ENCODE assay signal across 8 mouse cellular contexts in genomic region chr1:131493966-131494898, GRCm38 (mm10). TPM values are rescaled to one million over a fixed set of nuclear protein-coding genes. Genes with fewer than 3 reads are reported as not detected.
A peak's percentile ranks its signal among the peaks of the same experiment; 100 is the strongest.
DNase-seq lines count a peak whose midpoint lies in the region; ATAC-seq and TF ChIP-seq lines count a peak whose summit lies in the region.
"Had no signal": no experiment of that assay in that cellular context is flagged by ENCODE, and none has a peak within 500 bp of the region (broad histone marks: within the 10 kb centered on the region; RNA-seq: fewer than 3 reads in every experiment).

No protein-coding gene starts in this region.

- peaks cover 24% of the 10 kb centered on the region for H3K4me1 ChIP-seq in hindbrain, postnatal 0 days (ENCODE audit: insufficient read depth, low read length)
- H3K4me1 ChIP-seq in hindbrain, embryonic 12.5 days, result peaks cover 9% of the 10 kb centered on the region
- H3K4me1 ChIP-seq in neural tube, embryonic 15.5 days, result peaks cover 24% of the 10 kb centered on the region

- no peak overlapping the region for H3K4me3 ChIP-seq in hindbrain, postnatal 0 days (ENCODE audit: low read length)
- no peak overlapping the region for H3K4me3 ChIP-seq in hindbrain, embryonic 12.5 days
- H3K4me3 ChIP-seq in neural tube, embryonic 15.5 days (replicated peaks), result no peak overlapping the region
- H3K4me3 ChIP-seq: midbrain, embryonic 12.5 days had no signal

- no peaks in the 10 kb centered on the region for H3K9me3 ChIP-seq in hindbrain, postnatal 0 days (ENCODE audit: low read length)
- H3K9me3 ChIP-seq in hindbrain, embryonic 12.5 days (replicated peaks), result no peaks in the 10 kb centered on the region
- no peaks in the 10 kb centered on the region for H3K9me3 ChIP-seq in neural tube, embryonic 15.5 days (replicated peaks)
- H3K9me3 ChIP-seq: midbrain, embryonic 12.5 days had no signal

- TF ChIP-seq CTCF in hindbrain, postnatal 0 days (IDR thresholded peaks at IDR 0.05; ENCODE audit: low read depth), result no peak

- H3K27me3 ChIP-seq in hindbrain, postnatal 0 days (ENCODE audit: insufficient read depth, low read length), result no peaks in the 10 kb centered on the region
- no peaks in the 10 kb centered on the region for H3K27me3 ChIP-seq in hindbrain, embryonic 12.5 days
- no peaks in the 10 kb centered on the region for H3K27me3 ChIP-seq in neural tube, embryonic 15.5 days (replicated peaks)
- H3K27me3 ChIP-seq: midbrain, embryonic 12.5 days had no signal

- no peak overlapping the region for H3K27ac ChIP-seq in hindbrain, postnatal 0 days
- no peak overlapping the region for H3K27ac ChIP-seq in hindbrain, embryonic 12.5 days
- peak overlapping the region; percentile 37; the same call in 1 of the 2 replicates for H3K27ac ChIP-seq in neural tube, embryonic 15.5 days (replicated peaks)
- H3K27ac ChIP-seq: midbrain, embryonic 12.5 days had no signal

- H3K36me3 ChIP-seq in hindbrain, postnatal 0 days (ENCODE audit: insufficient read depth, low read length), result no peaks in the 10 kb centered on the region
- no peaks in the 10 kb centered on the region for H3K36me3 ChIP-seq in hindbrain, embryonic 12.5 days
- no peaks in the 10 kb centered on the region for H3K36me3 ChIP-seq in neural tube, embryonic 15.5 days
- H3K36me3 ChIP-seq: midbrain, embryonic 12.5 days had no signal

- WGBS in hindbrain, postnatal 0 days, result 58% methylated on average over 4 of the region's 4 CpGs
- 82% methylated on average over 4 of the region's 4 CpGs for WGBS in hindbrain, embryonic 12.5 days
- 70% methylated on average over 4 of the region's 4 CpGs for WGBS in neural tube, embryonic 15.5 days

- no peak overlapping the region for H3K4me2 ChIP-seq in hindbrain, postnatal 0 days (ENCODE audit: low read depth, low read length)
- no peak overlapping the region for H3K4me2 ChIP-seq in hindbrain, embryonic 12.5 days (replicated peaks)
- no peak overlapping the region for H3K4me2 ChIP-seq in neural tube, embryonic 15.5 days
- H3K4me2 ChIP-seq: midbrain, embryonic 12.5 days had no signal

- ATAC-seq in hindbrain, postnatal 0 days, result no peak
- no peak for ATAC-seq in hindbrain, embryonic 12.5 days (ENCODE audit: low FRiP score)
- no peak for ATAC-seq in neural tube, embryonic 15.5 days (ENCODE audit: low FRiP score)
- no peak for ATAC-seq in megakaryocyte progenitor cell, adult 5-6 weeks (replicated peaks; ENCODE audit: poor library complexity)

- peak; percentile 50 for DNase-seq in hindbrain, postnatal 0 days (ENCODE audit: low spot score)
- no peak for DNase-seq in neural tube, embryonic 10.5 days (ENCODE audit: extremely low spot score, low spot score)
- peak; percentile 57 for DNase-seq in brain, adult 2 months (ENCODE audit: low read depth, low spot score)
- DNase-seq in right cerebral cortex, postnatal 14 days, result peak; percentile 48

- H3K9ac ChIP-seq in hindbrain, postnatal 0 days (replicated peaks; ENCODE audit: low read length), result no peak overlapping the region
- no peak overlapping the region for H3K9ac ChIP-seq in hindbrain, embryonic 12.5 days
- H3K9ac ChIP-seq in neural tube, embryonic 15.5 days (replicated peaks), result no peak overlapping the region
- H3K9ac ChIP-seq: midbrain, embryonic 12.5 days had no signal

RNA-seq across cellular contexts. Expression of gene Srgap2, which starts 32.9 kb away (rescaled TPM):
- 62.8 and 69.3 TPM in 2 replicates for total RNA-seq in hindbrain, postnatal 0 days (2014; rRNA removed)
- 23.3 and 24.5 TPM in 2 replicates for polyA plus RNA-seq in hindbrain, postnatal 0 days (2015; fragmentation: Nextera tagmentation; extraction: Ambion mirVana)
- polyA plus RNA-seq in hindbrain, embryonic 12.5 days (2016; fragmentation: Nextera tagmentation; extraction: Ambion mirVana), result 16.9 and 23.1 TPM in 2 replicates
- polyA plus RNA-seq in neural tube, embryonic 15.5 days (2015; fragmentation: Nextera tagmentation; extraction: Ambion mirVana), result 23.2 and 27.2 TPM in 2 replicates
- 32.5 and 40.9 TPM in 2 replicates for total RNA-seq in megakaryocyte progenitor cell, adult 5-6 weeks (2015)
- total RNA-seq in megakaryocyte progenitor cell, adult 5-6 weeks (2017), result 12.0 and 14.8 TPM in 2 replicates

RNA-seq across cellular contexts. Expression of gene Fam72a, which starts 33.5 kb away (rescaled TPM):
- 0.11 TPM in 1 of 2 replicates, not detected in the other for total RNA-seq in hindbrain, postnatal 0 days (2014; rRNA removed)
- 0.98 and 1.4 TPM in 2 replicates for polyA plus RNA-seq in hindbrain, postnatal 0 days (2015; fragmentation: Nextera tagmentation; extraction: Ambion mirVana)
- polyA plus RNA-seq in hindbrain, embryonic 12.5 days (2016; fragmentation: Nextera tagmentation; extraction: Ambion mirVana), result 2.8 and 3.2 TPM in 2 replicates
- polyA plus RNA-seq in neural tube, embryonic 15.5 days (2015; fragmentation: Nextera tagmentation; extraction: Ambion mirVana), result 1.2 and 1.8 TPM in 2 replicates
- total RNA-seq in megakaryocyte progenitor cell, adult 5-6 weeks (2015), result 9.8 and 11.4 TPM in 2 replicates
- total RNA-seq in megakaryocyte progenitor cell, adult 5-6 weeks (2017), result 3.4 and 5.2 TPM in 2 replicates
